Comparison of ENCODE assay signal across 15 mouse cellular contexts in genomic region chr3:127404371-127404770, GRCm38 (mm10).
DNase-seq lines count a peak whose midpoint lies in the region; ATAC-seq lines count a peak whose summit lies in the region.
"Had no signal": no experiment of that assay in that cellular context is flagged by ENCODE, and none has a peak within 500 bp of the region (broad histone marks: within the 10 kb centered on the region; RNA-seq: fewer than 3 reads in every experiment).

No protein-coding gene starts in this region.

- no peak overlapping the region for H3K4me3 ChIP-seq in hindbrain, embryonic 13.5 days
- H3K4me3 ChIP-seq in hindbrain, embryonic 12.5 days: no peak overlapping the region
- no peak overlapping the region for H3K4me3 ChIP-seq in forebrain, embryonic 13.5 days
- H3K4me3 ChIP-seq in midbrain, embryonic 15.5 days: no peak overlapping the region
- H3K4me3 ChIP-seq: limb, embryonic 12.5 days; myocyte had no signal

- ATAC-seq in hindbrain, embryonic 13.5 days (ENCODE audit: low FRiP score): no peak
- ATAC-seq in hindbrain, embryonic 12.5 days (ENCODE audit: low FRiP score): no peak
- ATAC-seq in forebrain, embryonic 13.5 days: no peak
- no peak for ATAC-seq in midbrain, embryonic 15.5 days (replicated peaks)
- ATAC-seq: intestine, postnatal 0 days had no signal

- no peak overlapping the region for H3K9ac ChIP-seq in hindbrain, embryonic 13.5 days
- H3K9ac ChIP-seq in hindbrain, embryonic 12.5 days: no peak overlapping the region
- no peak overlapping the region for H3K9ac ChIP-seq in forebrain, embryonic 13.5 days
- H3K9ac ChIP-seq in midbrain, embryonic 15.5 days: no peak overlapping the region
- H3K9ac ChIP-seq: limb, embryonic 12.5 days had no signal

- H3K27ac ChIP-seq in hindbrain, embryonic 13.5 days: peak overlapping the region; percentile 44
- no peak overlapping the region for H3K27ac ChIP-seq in hindbrain, embryonic 12.5 days
- peak overlapping the region; percentile 25; the same call in 1 of the 2 replicates for H3K27ac ChIP-seq in forebrain, embryonic 13.5 days
- H3K27ac ChIP-seq in midbrain, embryonic 15.5 days: 0 out of 2 replicates have a peak overlapping the region, but pooled peaks have one; percentile 16
- H3K27ac ChIP-seq: limb, embryonic 12.5 days had no signal

- WGBS in hindbrain, embryonic 13.5 days: 33% methylated on average over 3 of the region's 3 CpGs
- WGBS in hindbrain, embryonic 12.5 days: 44% methylated on average over 3 of the region's 3 CpGs
- 18% methylated on average over 3 of the region's 3 CpGs for WGBS in forebrain, embryonic 13.5 days
- WGBS in midbrain, embryonic 15.5 days: 20% methylated on average over 3 of the region's 3 CpGs

- no peaks in the 10 kb centered on the region for H3K9me3 ChIP-seq in hindbrain, embryonic 13.5 days
- no peaks in the 10 kb centered on the region for H3K9me3 ChIP-seq in hindbrain, embryonic 12.5 days (replicated peaks)
- H3K9me3 ChIP-seq in forebrain, embryonic 13.5 days (replicated peaks): no peaks in the 10 kb centered on the region
- no peaks in the 10 kb centered on the region for H3K9me3 ChIP-seq in midbrain, embryonic 15.5 days
- H3K9me3 ChIP-seq: limb, embryonic 12.5 days had no signal

- no peak overlapping the region for H3K4me2 ChIP-seq in hindbrain, embryonic 13.5 days
- no peak overlapping the region for H3K4me2 ChIP-seq in hindbrain, embryonic 12.5 days (replicated peaks)
- peak overlapping the region; percentile 30 for H3K4me2 ChIP-seq in forebrain, embryonic 13.5 days
- H3K4me2 ChIP-seq in midbrain, embryonic 15.5 days: 0 out of 2 replicates have a peak overlapping the region, but pooled peaks have one; percentile 0
- H3K4me2 ChIP-seq: limb, embryonic 12.5 days had no signal

- no peaks in the 10 kb centered on the region for H3K36me3 ChIP-seq in hindbrain, embryonic 13.5 days
- no peaks in the 10 kb centered on the region for H3K36me3 ChIP-seq in hindbrain, embryonic 12.5 days
- H3K36me3 ChIP-seq in forebrain, embryonic 13.5 days (ENCODE audit: poor library complexity, severe bottlenecking): peaks cover 3% of the 10 kb centered on the region
- H3K36me3 ChIP-seq in midbrain, embryonic 15.5 days (replicated peaks): no peaks in the 10 kb centered on the region
- H3K36me3 ChIP-seq: limb, embryonic 12.5 days had no signal

- DNase-seq in adipocyte (ENCODE audit: low spot score): peak; percentile 22
- DNase-seq in spleen, postnatal 36 days (ENCODE audit: low spot score in 2 of 2): no peak
- DNase-seq in spleen, adult 12 weeks (ENCODE audit: low spot score): no peak
- DNase-seq: adrenal gland, postnatal 25 days; cerebellum, postnatal 25 days; kidney, postnatal 36 days; layer of hippocampus, postnatal 36 days; lung, postnatal 36 days had no signal

- H3K27me3 ChIP-seq in hindbrain, embryonic 13.5 days: no peaks in the 10 kb centered on the region
- H3K27me3 ChIP-seq in hindbrain, embryonic 12.5 days: no peaks in the 10 kb centered on the region
- no peaks in the 10 kb centered on the region for H3K27me3 ChIP-seq in forebrain, embryonic 13.5 days
- no peaks in the 10 kb centered on the region for H3K27me3 ChIP-seq in midbrain, embryonic 15.5 days (replicated peaks)
- H3K27me3 ChIP-seq: limb, embryonic 12.5 days had no signal

- peaks cover 38% of the 10 kb centered on the region for H3K4me1 ChIP-seq in hindbrain, embryonic 13.5 days (replicated peaks)
- peaks cover 25% of the 10 kb centered on the region for H3K4me1 ChIP-seq in hindbrain, embryonic 12.5 days
- peaks cover 44% of the 10 kb centered on the region for H3K4me1 ChIP-seq in forebrain, embryonic 13.5 days
- H3K4me1 ChIP-seq in midbrain, embryonic 15.5 days: peaks cover 29% of the 10 kb centered on the region

Comparison
In these comparisons a context has a peak if more than half of its experiments do, and no peak if none do; other contexts are left out.
1. H3K4me2 ChIP-seq: peak in forebrain, embryonic 13.5 days (single experiment) and midbrain, embryonic 15.5 days (single experiment); none in hindbrain, embryonic 13.5 days (single experiment) and hindbrain, embryonic 12.5 days (single experiment).